Mouse (Mus musculus) brain, embryonic 14.5 days (tissue): ENCODE data around the gene Timp4.

Experiments used
- CTCF ChIP-seq: fragments of 200-500 bp; IDR thresholded peaks from 2 replicates; pipeline ENCODE4 v1.5.1; 2012; ENCODE audit warnings: inconsistent platforms, mild to moderate bottlenecking, moderate library complexity, borderline replicate concordance; ENCODE audit not compliant: insufficient read depth, insufficient read length; ENCODE audit errors: extremely low read depth
- POLR2A ChIP-seq: fragments of 200-500 bp; IDR thresholded peaks from 2 replicates; pipeline ENCODE4 v1.6.1; 2012; ENCODE audit warnings: mild to moderate bottlenecking, inconsistent platforms, borderline replicate concordance; ENCODE audit not compliant: poor library complexity, insufficient read depth, insufficient read length, severe bottlenecking; ENCODE audit errors: extremely low read depth

DNA sequence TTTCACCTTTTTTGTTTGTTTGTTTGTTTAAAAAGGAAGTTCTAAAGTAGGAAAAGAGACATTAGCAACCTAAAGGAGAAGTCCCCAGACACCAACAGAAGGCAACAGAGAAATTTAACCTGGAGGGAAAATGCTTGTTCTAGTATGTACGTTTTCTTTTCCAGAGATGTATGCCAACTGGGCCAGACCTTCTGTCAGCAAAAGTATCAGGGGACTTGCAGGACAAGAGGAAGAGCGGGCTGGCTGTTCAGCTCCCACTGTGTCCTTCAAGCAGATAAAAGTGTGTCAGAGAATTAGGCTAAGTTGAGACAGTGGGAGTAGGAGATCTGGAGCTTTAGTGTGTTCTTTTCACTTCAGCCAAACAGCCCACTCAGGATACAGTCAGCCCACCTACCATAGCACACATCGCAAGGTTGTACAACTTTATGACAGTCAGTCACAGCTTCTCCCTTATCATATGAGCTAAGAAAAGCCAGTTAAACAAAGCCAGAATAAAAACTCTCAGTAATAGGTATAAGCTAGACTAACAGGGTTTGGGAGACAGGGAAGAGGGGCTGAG, 6.4 kb downstream of the Timp4 start:
- TF ChIP-seq POLR2A (no peak), CTCF (no peak)
